Mouse (Mus musculus) limb, embryonic 14.5 days (tissue): ENCODE measurements at regions not wholly inside any gene's neighbourhood (a gene's known extent, or its start where the extent isn't known, plus 50 kb on each side); places are given as distances from the start of the nearest gene placed in this dataset.

ENCODE experiments used
- ATAC-seq: fragments of 200-750 bp; cut with Nextera tagmentation; 2 replicates; pipeline ENCODE4 v1.8.0; 2017; ENCODE audit warnings: low read depth, moderate number of reproducible peaks, moderate TSS enrichment; ENCODE audit not compliant: low FRiP score
- DNase-seq: peaks from one replicate; pipeline ENCODE4 v3.0.0-alpha.2; 2015; ENCODE audit warnings: low spot score
- H3K27ac ChIP-seq: fragments of 300-500 bp; sonication (generic); replicated peaks from 2 replicates; pipeline ENCODE4 v1.5.1; 2014; ENCODE audit warnings: low read depth, mild to moderate bottlenecking, low read length, moderate library complexity, mixed read lengths
- H3K27me3 ChIP-seq: fragments of 300-500 bp; sonication (generic); 2 replicates; pipeline ENCODE4 v1.6.1; 2014; ENCODE audit warnings: low read length, mixed read lengths; ENCODE audit not compliant: control insufficient read depth, insufficient read depth
- H3K36me3 ChIP-seq: fragments of 300-500 bp; sonication (generic); 2 replicates; pipeline ENCODE4 v1.6.1; 2014; ENCODE audit warnings: mild to moderate bottlenecking, low read length, moderate library complexity, mixed read lengths; ENCODE audit not compliant: control insufficient read depth, insufficient read depth
- H3K4me1 ChIP-seq: fragments of 300-500 bp; sonication (generic); 2 replicates; pipeline ENCODE4 v1.6.1; 2014; ENCODE audit warnings: antibody characterized with exemption, low read length, mixed read lengths; ENCODE audit not compliant: control insufficient read depth, insufficient read depth
- H3K4me2 ChIP-seq: fragments of 300-500 bp; sonication (generic); replicated peaks from 2 replicates; pipeline ENCODE4 v1.6.1; 2014; ENCODE audit warnings: low read depth, mild to moderate bottlenecking, low read length, moderate library complexity; ENCODE audit not compliant: severe bottlenecking
- H3K4me3 ChIP-seq: fragments of 300-500 bp; sonication (generic); replicated peaks from 2 replicates; pipeline ENCODE4 v1.5.1; 2014; ENCODE audit warnings: low read length
- H3K9ac ChIP-seq: fragments of 300-500 bp; sonication (generic); 2 replicates; pipeline ENCODE4 v1.6.1; 2014; ENCODE audit warnings: mild to moderate bottlenecking, low read depth, low read length, moderate library complexity; ENCODE audit not compliant: severe bottlenecking
- H3K9me3 ChIP-seq: fragments of 300-500 bp; sonication (generic); 2 replicates; pipeline ENCODE4 v1.6.1; 2016; ENCODE audit warnings: low read length; ENCODE audit not compliant: control insufficient read depth
- POLR2A ChIP-seq: fragments of 200-500 bp; IDR thresholded peaks from 2 replicates; pipeline ENCODE4 v1.8.0; 2012; ENCODE audit warnings: inconsistent platforms, mild to moderate bottlenecking, moderate library complexity, borderline replicate concordance; ENCODE audit not compliant: insufficient read depth, insufficient read length; ENCODE audit errors: extremely low read depth
- WGBS: fragments of 180-500 bp; shearing (Covaris S2); extraction: QIAGEN DNeasy Blood & Tissue Kit; methylation state at CpG from one replicate; pipeline ENCODE4 v1.1.7; 2014; 5-methylcytosine and 5-hydroxymethylcytosine counted together

- H3K9me3 ChIP-seq, result no peaks in the 10 kb centered on the region
- no peaks in the 10 kb centered on the region for H3K4me1 ChIP-seq
- no peak overlapping the region for H3K27ac ChIP-seq
- no peak overlapping the region for H3K4me2 ChIP-seq
- no peak for TF ChIP-seq POLR2A
- 67% methylated on average over 1 of the region's 1 CpGs for WGBS
- no peak for ATAC-seq
- DNase-seq, result no peak
- H3K27me3 ChIP-seq, result no peaks in the 10 kb centered on the region
- H3K36me3 ChIP-seq, result no peaks in the 10 kb centered on the region
- H3K9ac ChIP-seq, result no peak overlapping the region
- no peak overlapping the region for H3K4me3 ChIP-seq
Observed at GRCm38 (mm10) chr3:155777025-155777424, 683.8 kb downstream of the Lrriq3 start.

DNA sequence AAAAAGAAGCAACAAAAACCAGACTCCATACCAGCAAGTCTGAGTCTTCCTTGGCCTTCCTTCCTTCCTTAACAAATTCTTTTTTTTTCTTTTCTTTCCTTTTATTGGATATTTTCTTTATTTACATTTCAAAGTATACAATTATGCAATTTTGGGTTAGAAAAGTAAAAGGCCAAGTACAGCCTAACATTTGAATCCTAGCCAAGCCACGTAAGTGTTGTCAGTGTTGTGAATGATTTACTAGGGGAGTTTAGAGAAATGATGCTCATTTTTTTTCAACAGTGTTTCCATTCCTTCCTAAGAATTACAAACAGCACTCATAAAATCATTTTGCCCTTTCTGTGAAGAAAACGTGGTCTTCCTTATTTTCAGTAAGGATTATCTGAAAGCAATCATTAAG, 722.5 kb downstream of the Lrriq3 start:
- no peak for TF ChIP-seq POLR2A
- no peaks in the 10 kb centered on the region for H3K27me3 ChIP-seq
- no peak for DNase-seq
- no peak overlapping the region for H3K4me3 ChIP-seq
- no peaks in the 10 kb centered on the region for H3K9me3 ChIP-seq
- 54% methylated on average over 2 of the region's 2 CpGs for WGBS
- H3K4me2 ChIP-seq, result no peak overlapping the region
- no peak for ATAC-seq
- no peak overlapping the region for H3K9ac ChIP-seq
- no peak overlapping the region for H3K27ac ChIP-seq
- no peaks in the 10 kb centered on the region for H3K36me3 ChIP-seq
- no peaks in the 10 kb centered on the region for H3K4me1 ChIP-seq

DNA sequence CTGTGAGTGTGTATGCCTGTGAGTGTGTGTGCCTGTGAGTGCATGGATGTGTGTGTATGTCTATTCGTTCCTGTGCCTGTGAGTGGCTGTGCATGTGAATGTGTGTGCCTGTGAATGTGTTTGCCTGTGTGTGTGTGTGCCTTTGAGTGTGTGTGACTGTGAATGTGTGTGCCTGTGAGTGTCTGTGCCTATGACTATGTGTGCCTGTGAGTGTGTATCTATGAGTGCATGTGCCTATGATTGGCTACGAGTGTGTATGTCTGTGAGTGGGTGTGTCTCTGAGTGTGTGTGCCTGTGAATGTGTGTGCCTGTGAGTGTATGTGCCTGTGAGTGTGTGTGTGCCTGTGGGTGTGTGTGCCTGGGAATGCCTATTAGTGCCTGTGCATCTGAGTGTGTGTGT, 731.6 kb downstream of the Lrriq3 start:
- 84% methylated on average over 2 of the region's 2 CpGs for WGBS
- Histone ChIP-seq H3K4me1 (no peaks in the 10 kb centered on the region), H3K27me3 (no peaks in the 10 kb centered on the region), H3K4me2 (no peak overlapping the region), H3K27ac (no peak overlapping the region), H3K9me3 (no peaks in the 10 kb centered on the region), H3K36me3 (no peaks in the 10 kb centered on the region), H3K9ac (no peak overlapping the region), H3K4me3 (no peak overlapping the region)
- no peak for TF ChIP-seq POLR2A
- DNase-seq, result no peak
- ATAC-seq, result no peak

- Histone ChIP-seq H3K36me3 (no peaks in the 10 kb centered on the region), H3K9ac (no peak overlapping the region), H3K27ac (no peak overlapping the region), H3K4me3 (no peak overlapping the region), H3K9me3 (no peaks in the 10 kb centered on the region), H3K27me3 (no peaks in the 10 kb centered on the region), H3K4me1 (no peaks in the 10 kb centered on the region), H3K4me2 (no peak overlapping the region)
- DNase-seq (no peak), ATAC-seq (no peak)
- no peak for TF ChIP-seq POLR2A
Observed at GRCm38 (mm10) chr3:155866286-155866685, 695.3 kb upstream of the Negr1 start.

DNA sequence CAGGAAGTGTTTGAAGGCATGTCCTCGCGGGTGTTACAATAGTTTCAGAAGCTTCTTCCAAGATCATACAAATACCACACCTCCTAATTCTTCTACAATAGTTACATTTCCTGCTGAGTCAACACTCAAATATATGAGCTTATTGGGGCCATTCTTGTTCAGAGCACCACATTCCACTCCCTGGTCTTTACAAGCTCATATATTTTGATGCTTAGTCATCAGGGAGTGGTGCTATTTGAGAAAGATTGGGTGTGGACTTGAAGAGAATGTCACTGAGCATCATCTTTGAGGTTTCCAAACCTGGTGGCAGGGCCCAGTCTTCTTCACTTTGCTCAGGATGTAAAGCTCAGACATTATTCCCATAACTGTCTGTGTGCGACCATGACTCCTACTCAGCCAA, 685.9 kb upstream of the Negr1 start:
- Histone ChIP-seq H3K27ac (no peak overlapping the region), H3K9me3 (no peaks in the 10 kb centered on the region), H3K4me2 (no peak overlapping the region), H3K4me1 (no peaks in the 10 kb centered on the region), H3K36me3 (no peaks in the 10 kb centered on the region), H3K9ac (no peak overlapping the region), H3K4me3 (no peak overlapping the region), H3K27me3 (no peaks in the 10 kb centered on the region)
- TF ChIP-seq POLR2A, result no peak
- 88% methylated on average over 3 of the region's 3 CpGs for WGBS
- no peak for DNase-seq
- no peak for ATAC-seq

GRCm38 (mm10) chr3:155878401-155878800, 683.2 kb upstream of the Negr1 start:
- Histone ChIP-seq H3K9me3 (no peaks in the 10 kb centered on the region), H3K27ac (no peak overlapping the region), H3K9ac (no peak overlapping the region), H3K27me3 (no peaks in the 10 kb centered on the region), H3K4me2 (no peak overlapping the region), H3K36me3 (no peaks in the 10 kb centered on the region), H3K4me1 (no peaks in the 10 kb centered on the region), H3K4me3 (no peak overlapping the region)
- ATAC-seq, result no peak
- no peak for TF ChIP-seq POLR2A
- DNase-seq, result no peak
- 52% methylated on average over 2 of the region's 2 CpGs for WGBS
